Mouse (Mus musculus) neural tube, embryonic 13.5 days (tissue): ENCODE data around the gene Iqschfp. TPM values are rescaled to one million over a fixed set of nuclear protein-coding genes. Genes with fewer than 3 reads are reported as not detected.
A peak's percentile ranks its signal among the peaks of the same experiment; 100 is the strongest.

Experiments
- ATAC-seq: fragments of 200-750 bp; cut with Nextera tagmentation; 2 replicates; pipeline ENCODE4 v1.8.0; 2017; ENCODE audit warnings: low read depth, mild to moderate bottlenecking, moderate TSS enrichment, moderate library complexity
- H3K27ac ChIP-seq: fragments of 300-500 bp; sonication (generic); replicated peaks from 2 replicates; pipeline ENCODE4 v1.5.1; 2015; ENCODE audit warnings: moderate library complexity, mild to moderate bottlenecking, inconsistent platforms
- H3K27me3 ChIP-seq: fragments of 300-500 bp; sonication (generic); 2 replicates; pipeline ENCODE4 v1.6.1; 2015; ENCODE audit warnings: mild to moderate bottlenecking, inconsistent platforms
- H3K36me3 ChIP-seq: fragments of 300-500 bp; sonication (generic); 2 replicates; pipeline ENCODE4 v1.6.1; 2015; ENCODE audit warnings: mild to moderate bottlenecking, inconsistent platforms
- H3K4me1 ChIP-seq: fragments of 300-500 bp; sonication (generic); replicated peaks from 2 replicates; pipeline ENCODE4 v1.6.1; 2015; ENCODE audit warnings: inconsistent platforms
- H3K4me2 ChIP-seq: fragments of 300-500 bp; sonication (generic); 2 replicates; pipeline ENCODE4 v1.6.1; 2015; ENCODE audit warnings: inconsistent platforms, mild to moderate bottlenecking, moderate library complexity
- H3K4me3 ChIP-seq: fragments of 300-500 bp; sonication (generic); 2 replicates; pipeline ENCODE4 v1.5.1; 2015; ENCODE audit warnings: mild to moderate bottlenecking, inconsistent platforms
- H3K9ac ChIP-seq: fragments of 300-500 bp; sonication (generic); 2 replicates; pipeline ENCODE4 v1.6.1; 2015; ENCODE audit warnings: moderate library complexity, mild to moderate bottlenecking, inconsistent platforms
- H3K9me3 ChIP-seq: fragments of 300-500 bp; sonication (generic); 2 replicates; pipeline ENCODE4 v1.6.1; 2016; ENCODE audit warnings: inconsistent platforms
- WGBS: fragments of 180-500 bp; shearing (Covaris S2); methylation state at CpG from one replicate; pipeline ENCODE4 v1.1.7; 2015; 5-methylcytosine and 5-hydroxymethylcytosine counted together
- polyA plus RNA-seq: library from polyadenylated mRNA; unstranded; fragments of >200 nt; fragmentation: Nextera tagmentation; extraction: Ambion mirVana; gene quantifications from 2 replicates; pipeline ENCODE4 v1.2.1, GENCODE M21; 2015

Gene Iqschfp
- polyA plus RNA-seq, 1 experiment from 2014 or later: 4.1 TPM

- no peaks in the 10 kb centered on the region for H3K27me3 ChIP-seq
- H3K27ac ChIP-seq: no peak overlapping the region
- ATAC-seq: no peak
- H3K4me2 ChIP-seq: no peak overlapping the region
- H3K4me3 ChIP-seq: no peak overlapping the region
- H3K9ac ChIP-seq: no peak overlapping the region
- WGBS: 80% methylated on average over 7 of the region's 7 CpGs
- no peaks in the 10 kb centered on the region for H3K9me3 ChIP-seq
- H3K4me1 ChIP-seq: 0 out of 2 replicates have a peak, but pooled peaks cover 23% of the 10 kb centered on the region
- no peaks in the 10 kb centered on the region for H3K36me3 ChIP-seq
Measured at GRCm38 (mm10) chr3:68377452-68378198, 485.6 kb downstream of the Iqschfp start.

- Histone ChIP-seq H3K4me3 (no peak overlapping the region), H3K9me3 (no peaks in the 10 kb centered on the region), H3K4me2 (no peak overlapping the region), H3K36me3 (no peaks in the 10 kb centered on the region), H3K9ac (no peak overlapping the region), H3K27me3 (no peaks in the 10 kb centered on the region), H3K4me1 (0 out of 2 replicates have a peak, but pooled peaks cover 23% of the 10 kb centered on the region), H3K27ac (no peak overlapping the region)
- WGBS: 60% methylated on average over 2 of the region's 2 CpGs
- no peak for ATAC-seq
Measured at GRCm38 (mm10) chr3:68378799-68379198, 486.8 kb downstream of the Iqschfp start.

- Histone ChIP-seq H3K9me3 (no peaks in the 10 kb centered on the region), H3K9ac (no peak overlapping the region), H3K27ac (no peak overlapping the region), H3K36me3 (no peaks in the 10 kb centered on the region), H3K27me3 (no peaks in the 10 kb centered on the region), H3K4me2 (no peak overlapping the region), H3K4me3 (no peak overlapping the region), H3K4me1 (0 out of 2 replicates have a peak, but pooled peaks cover 23% of the 10 kb centered on the region)
- 31% methylated on average over 7 of the region's 7 CpGs for WGBS
- ATAC-seq: no peak
Measured at GRCm38 (mm10) chr3:68379242-68379641, 487.2 kb downstream of the Iqschfp start.

- no peak overlapping the region for H3K4me2 ChIP-seq
- ATAC-seq: no peak
- no peak overlapping the region for H3K4me3 ChIP-seq
- no peak overlapping the region for H3K27ac ChIP-seq
- no peaks in the 10 kb centered on the region for H3K36me3 ChIP-seq
- H3K9me3 ChIP-seq: no peaks in the 10 kb centered on the region
- H3K9ac ChIP-seq: no peak overlapping the region
- peaks cover 9% of the 10 kb centered on the region; the same call in 1 of the 2 replicates for H3K4me1 ChIP-seq
- H3K27me3 ChIP-seq: no peaks in the 10 kb centered on the region
Measured at GRCm38 (mm10) chr3:68383672-68384071, 491.6 kb downstream of the Iqschfp start.

- Histone ChIP-seq H3K27ac (no peak overlapping the region), H3K9ac (no peak overlapping the region), H3K4me3 (no peak overlapping the region), H3K9me3 (no peaks in the 10 kb centered on the region), H3K4me2 (no peak overlapping the region), H3K36me3 (no peaks in the 10 kb centered on the region), H3K4me1 (peaks cover 4% of the 10 kb centered on the region; the same call in 1 of the 2 replicates), H3K27me3 (no peaks in the 10 kb centered on the region)
- no peak for ATAC-seq
- 83% methylated on average over 3 of the region's 3 CpGs for WGBS
Measured at GRCm38 (mm10) chr3:68385544-68385943, 493.5 kb downstream of the Iqschfp start.

GRCm38 (mm10) chr3:68388023-68388422 lies 496.0 kb downstream of the Iqschfp start:
- WGBS: 93% methylated on average over 3 of the region's 3 CpGs
- no peak overlapping the region for H3K4me3 ChIP-seq
- no peak overlapping the region for H3K4me2 ChIP-seq
- no peak overlapping the region for H3K9ac ChIP-seq
- no peak overlapping the region for H3K27ac ChIP-seq
- H3K27me3 ChIP-seq: no peaks in the 10 kb centered on the region
- ATAC-seq: no peak
- no peaks in the 10 kb centered on the region for H3K9me3 ChIP-seq
- H3K36me3 ChIP-seq: no peaks in the 10 kb centered on the region
- peaks cover 4% of the 10 kb centered on the region; the same call in 1 of the 2 replicates for H3K4me1 ChIP-seq

- no peak overlapping the region for H3K9ac ChIP-seq
- no peak overlapping the region for H3K4me3 ChIP-seq
- ATAC-seq: no peak
- 71% methylated on average over 2 of the region's 2 CpGs for WGBS
- no peaks in the 10 kb centered on the region for H3K27me3 ChIP-seq
- no peaks in the 10 kb centered on the region for H3K4me1 ChIP-seq
- H3K9me3 ChIP-seq: no peaks in the 10 kb centered on the region
- H3K4me2 ChIP-seq: no peak overlapping the region
- no peaks in the 10 kb centered on the region for H3K36me3 ChIP-seq
- no peak overlapping the region for H3K27ac ChIP-seq
Measured at GRCm38 (mm10) chr3:68393578-68393977, 501.5 kb downstream of the Iqschfp start.

- no peak overlapping the region for H3K27ac ChIP-seq
- H3K4me2 ChIP-seq: no peak overlapping the region
- 78% methylated on average over 3 of the region's 3 CpGs for WGBS
- no peak overlapping the region for H3K9ac ChIP-seq
- no peak overlapping the region for H3K4me3 ChIP-seq
- H3K4me1 ChIP-seq: peaks cover 6% of the 10 kb centered on the region
- H3K36me3 ChIP-seq: no peaks in the 10 kb centered on the region
- no peaks in the 10 kb centered on the region for H3K9me3 ChIP-seq
- no peaks in the 10 kb centered on the region for H3K27me3 ChIP-seq
- no peak for ATAC-seq
Measured at GRCm38 (mm10) chr3:68398691-68399090, 506.7 kb downstream of the Iqschfp start.

- Histone ChIP-seq H3K27me3 (no peaks in the 10 kb centered on the region), H3K27ac (no peak overlapping the region), H3K4me2 (no peak overlapping the region), H3K9me3 (no peaks in the 10 kb centered on the region), H3K4me1 (peaks cover 12% of the 10 kb centered on the region), H3K36me3 (no peaks in the 10 kb centered on the region), H3K9ac (no peak overlapping the region), H3K4me3 (no peak overlapping the region)
- WGBS: 44% methylated on average over 7 of the region's 7 CpGs
- ATAC-seq: no peak
Measured at GRCm38 (mm10) chr3:68400121-68400520, 508.1 kb downstream of the Iqschfp start.

GRCm38 (mm10) chr3:68403343-68403742 lies 511.3 kb downstream of the Iqschfp start:
- H3K4me3 ChIP-seq: no peak overlapping the region
- no peaks in the 10 kb centered on the region for H3K9me3 ChIP-seq
- H3K27me3 ChIP-seq: no peaks in the 10 kb centered on the region
- no peak overlapping the region for H3K9ac ChIP-seq
- WGBS: 49% methylated on average over 4 of the region's 4 CpGs
- peak; percentile 63; the same call in 1 of the 2 replicates for ATAC-seq
- H3K36me3 ChIP-seq: no peaks in the 10 kb centered on the region
- H3K4me2 ChIP-seq: no peak overlapping the region
- H3K27ac ChIP-seq: peak overlapping the region; percentile 30
- H3K4me1 ChIP-seq: peaks cover 27% of the 10 kb centered on the region

GRCm38 (mm10) chr3:68403783-68404217 lies 511.8 kb downstream of the Iqschfp start:
- peak; percentile 73 for ATAC-seq
- no peak overlapping the region for H3K4me3 ChIP-seq
- H3K4me2 ChIP-seq: no peak overlapping the region
- 93% methylated on average over 2 of the region's 2 CpGs for WGBS
- H3K4me1 ChIP-seq: peaks cover 27% of the 10 kb centered on the region
- H3K9ac ChIP-seq: no peak overlapping the region
- no peaks in the 10 kb centered on the region for H3K9me3 ChIP-seq
- no peaks in the 10 kb centered on the region for H3K36me3 ChIP-seq
- H3K27ac ChIP-seq: peak overlapping the region; percentile 30
- H3K27me3 ChIP-seq: no peaks in the 10 kb centered on the region

- no peak for ATAC-seq
- Histone ChIP-seq H3K27me3 (no peaks in the 10 kb centered on the region), H3K4me2 (no peak overlapping the region), H3K9ac (no peak overlapping the region), H3K27ac (no peak overlapping the region), H3K4me1 (peaks cover 27% of the 10 kb centered on the region), H3K4me3 (no peak overlapping the region), H3K36me3 (no peaks in the 10 kb centered on the region), H3K9me3 (no peaks in the 10 kb centered on the region)
- 48% methylated on average over 5 of the region's 5 CpGs for WGBS
Measured at GRCm38 (mm10) chr3:68405724-68406123, 513.7 kb downstream of the Iqschfp start.

GRCm38 (mm10) chr3:68412262-68412661 lies 520.2 kb downstream of the Iqschfp start:
- H3K9me3 ChIP-seq: no peaks in the 10 kb centered on the region
- no peaks in the 10 kb centered on the region for H3K27me3 ChIP-seq
- no peak overlapping the region for H3K4me2 ChIP-seq
- H3K4me3 ChIP-seq: no peak overlapping the region
- H3K36me3 ChIP-seq: no peaks in the 10 kb centered on the region
- WGBS: 81% methylated on average over 3 of the region's 3 CpGs
- H3K27ac ChIP-seq: no peak overlapping the region
- ATAC-seq: no peak
- H3K4me1 ChIP-seq: 0 out of 2 replicates have a peak, but pooled peaks cover 3% of the 10 kb centered on the region
- H3K9ac ChIP-seq: no peak overlapping the region
